Mouse (Mus musculus) CH12.LX (cell line): ENCODE results near the gene Taf13. TPM values are rescaled to one million over a fixed set of nuclear protein-coding genes. Genes with fewer than 3 reads are reported as not detected.

Source experiments
- DNase-seq: peaks from one replicate; pipeline ENCODE4 v3.0.0-alpha.2; 2013; ENCODE audit errors: extremely low read depth
- H3K27ac ChIP-seq: 2 replicates; pipeline ENCODE4 v1.5.1; 2012; ENCODE audit warnings: low read depth, mild to moderate bottlenecking, control low read depth, moderate library complexity; ENCODE audit not compliant: insufficient read depth
- H3K27me3 ChIP-seq: replicated peaks from 2 replicates; pipeline ENCODE3; 2012; ENCODE audit warnings: inconsistent platforms
- H3K36me3 ChIP-seq, 2 experiments: replicated peaks in 1 of 2; 2 replicates each; pipeline versions ENCODE3 to v1.6.1; 2012; ENCODE audit warnings: inconsistent platforms in 1 of 2, low read length in 1 of 2, mild to moderate bottlenecking in 1 of 2, mixed read lengths in 1 of 2, moderate library complexity in 1 of 2; ENCODE audit not compliant: control insufficient read depth in 1 of 2, insufficient read depth in 1 of 2
- H3K4me1 ChIP-seq, 2 experiments: 2 replicates each; pipeline ENCODE4 v1.6.1; 2012; ENCODE audit warnings: inconsistent platforms in 1 of 2, moderate library complexity in 1 of 2; ENCODE audit not compliant: insufficient read depth in 2 of 2, control insufficient read depth in 1 of 2
- H3K4me2 ChIP-seq: 2 replicates; pipeline ENCODE4 v1.6.1; 2012; ENCODE audit warnings: low read depth, mild to moderate bottlenecking, control low read depth; ENCODE audit not compliant: poor library complexity, insufficient read depth, severe bottlenecking
- H3K4me3 ChIP-seq, 3 experiments: fragments of 150-350 bp in 1 of 3; sonication (generic) in 1 of 3; replicated peaks in 1 of 3; 2 replicates each; pipeline versions ENCODE3 to v1.5.1; 2011 to 2012; ENCODE audit warnings: low read depth in 2 of 3, low read length in 2 of 3, mild to moderate bottlenecking in 2 of 3, moderate library complexity in 2 of 3, control low read depth in 1 of 3, improper control_type of control experiment in 1 of 3, inconsistent platforms in 1 of 3, mixed read lengths in 1 of 3; ENCODE audit not compliant: poor library complexity in 1 of 3
- H3K79me2 ChIP-seq: replicated peaks from 2 replicates; pipeline ENCODE4 v1.6.1; 2012; ENCODE audit warnings: mild to moderate bottlenecking, moderate library complexity; ENCODE audit not compliant: control insufficient read depth, poor library complexity, insufficient read depth, severe bottlenecking; ENCODE audit errors: extremely low read depth
- H3K9ac ChIP-seq: 2 replicates; pipeline ENCODE4 v1.6.1; 2012; ENCODE audit warnings: low read depth, mild to moderate bottlenecking, control low read depth, moderate library complexity; ENCODE audit not compliant: insufficient read depth
- H3K9me3 ChIP-seq: replicated peaks from 2 replicates; pipeline ENCODE3; 2012; ENCODE audit warnings: low read length, inconsistent platforms, mixed read lengths
- BHLHE40 ChIP-seq: IDR thresholded peaks from 2 replicates; pipeline ENCODE4 v1.6.1; 2011; ENCODE audit warnings: mild to moderate bottlenecking, low read depth, low read length, improper control_type of control experiment
- CHD1 ChIP-seq: IDR thresholded peaks from 2 replicates; pipeline ENCODE4 v1.6.1; 2012; ENCODE audit warnings: low read depth, low read length, improper control_type of control experiment, inconsistent platforms
- CHD2 ChIP-seq: IDR thresholded peaks from 2 replicates; pipeline ENCODE4 v1.6.1; 2011; ENCODE audit warnings: low read length, improper control_type of control experiment
- CTCF ChIP-seq, 2 experiments: IDR thresholded peaks in 1 of 2; conservative IDR thresholded peaks in 1 of 2; 2 replicates each; pipeline ENCODE4 v1.5.1; 2011 to 2012; ENCODE audit warnings: low read depth in 2 of 2, low read length in 2 of 2, improper control_type of control experiment in 1 of 2, inconsistent platforms in 1 of 2, mild to moderate bottlenecking in 1 of 2, moderate library complexity in 1 of 2
- E2F4 ChIP-seq: IDR thresholded peaks from 2 replicates; pipeline ENCODE4 v1.6.1; 2011; ENCODE audit warnings: low read depth, low read length, improper control_type of control experiment; ENCODE audit not compliant: insufficient replicate concordance
- ELF1 ChIP-seq: IDR thresholded peaks from 2 replicates; pipeline ENCODE4 v1.6.1; 2014; ENCODE audit warnings: low read depth, mild to moderate bottlenecking, inconsistent platforms, low read length, improper control_type of control experiment
- EP300 ChIP-seq: IDR thresholded peaks from 2 replicates; pipeline ENCODE4 v1.6.1; 2011; ENCODE audit warnings: low read length, improper control_type of control experiment
- ETS1 ChIP-seq: conservative IDR thresholded peaks from 2 replicates; pipeline ENCODE4 v1.6.1; 2012; ENCODE audit warnings: low read depth, mild to moderate bottlenecking, inconsistent platforms, low read length, improper control_type of control experiment, moderate library complexity
- GABPA ChIP-seq: IDR thresholded peaks from 2 replicates; pipeline ENCODE4 v1.6.1; 2012; ENCODE audit warnings: low read depth, low read length, improper control_type of control experiment, inconsistent platforms; ENCODE audit not compliant: insufficient replicate concordance
- HCFC1 ChIP-seq: IDR thresholded peaks from 2 replicates; pipeline ENCODE4 v1.6.1; 2012; ENCODE audit warnings: low read depth, mild to moderate bottlenecking, inconsistent platforms, low read length, improper control_type of control experiment
- IRF4 ChIP-seq: IDR thresholded peaks from 2 replicates; pipeline ENCODE4 v1.6.1; 2014; ENCODE audit warnings: low read depth, mild to moderate bottlenecking, inconsistent platforms, low read length, improper control_type of control experiment
- JUN ChIP-seq: IDR thresholded peaks from 2 replicates; pipeline ENCODE4 v1.6.1; 2011; ENCODE audit warnings: low read depth, mild to moderate bottlenecking, low read length, improper control_type of control experiment, moderate library complexity; ENCODE audit not compliant: insufficient read depth
- JUND ChIP-seq: conservative IDR thresholded peaks from 2 replicates; pipeline ENCODE4 v1.6.1; 2011; ENCODE audit warnings: low read depth, low read length, improper control_type of control experiment
- KAT2A ChIP-seq: IDR thresholded peaks from 2 replicates; pipeline ENCODE4 v1.6.1; 2012; ENCODE audit warnings: low read length, improper control_type of control experiment, inconsistent platforms; ENCODE audit not compliant: insufficient replicate concordance
- MAFK ChIP-seq: IDR thresholded peaks from 2 replicates; pipeline ENCODE4 v1.6.1; 2011; ENCODE audit warnings: low read length, improper control_type of control experiment; ENCODE audit not compliant: insufficient replicate concordance
- MAX ChIP-seq: IDR thresholded peaks from 2 replicates; pipeline ENCODE4 v1.6.1; 2011; ENCODE audit warnings: low read length, improper control_type of control experiment
- MAZ ChIP-seq: IDR thresholded peaks from 2 replicates; pipeline ENCODE4 v1.6.1; 2012; ENCODE audit warnings: low read depth, mild to moderate bottlenecking, inconsistent platforms, low read length, improper control_type of control experiment, moderate library complexity
- MEF2A ChIP-seq: IDR thresholded peaks from 2 replicates; pipeline ENCODE4 v1.6.1; 2014; ENCODE audit warnings: low read depth, mild to moderate bottlenecking, inconsistent platforms, low read length, improper control_type of control experiment, borderline replicate concordance
- MXI1 ChIP-seq: IDR thresholded peaks from 2 replicates; pipeline ENCODE4 v1.6.1; 2011; ENCODE audit warnings: mild to moderate bottlenecking, low read depth, low read length, improper control_type of control experiment
- MYC ChIP-seq: IDR thresholded peaks from 2 replicates; pipeline ENCODE4 v1.6.1; 2011; ENCODE audit warnings: low read depth, mild to moderate bottlenecking, improper control_type of control experiment, low read length
- NELFE ChIP-seq: IDR thresholded peaks from 2 replicates; pipeline ENCODE4 v1.6.1; 2011; ENCODE audit warnings: low read depth, low read length, improper control_type of control experiment
- NRF1 ChIP-seq: IDR thresholded peaks from 2 replicates; pipeline ENCODE4 v1.6.1; 2014; ENCODE audit warnings: low read depth, mild to moderate bottlenecking, inconsistent platforms, low read length, improper control_type of control experiment, moderate library complexity
- PAX5 ChIP-seq: IDR thresholded peaks from 2 replicates; pipeline ENCODE4 v1.6.1; 2012; ENCODE audit warnings: low read length, inconsistent platforms, mixed read lengths
- POLR2A ChIP-seq: IDR thresholded peaks from 2 replicates; pipeline ENCODE4 v1.6.1; 2011; ENCODE audit warnings: low read depth, mild to moderate bottlenecking, improper control_type of control experiment, low read length
- POLR2AphosphoS2 ChIP-seq: IDR thresholded peaks from 2 replicates; pipeline ENCODE4 v1.6.1; 2011; ENCODE audit warnings: low read depth, low read length, improper control_type of control experiment
- RAD21 ChIP-seq: IDR thresholded peaks from 2 replicates; pipeline ENCODE4 v1.6.1; 2011; ENCODE audit warnings: low read depth, mild to moderate bottlenecking, low read length, improper control_type of control experiment, moderate library complexity
- RCOR1 ChIP-seq: conservative IDR thresholded peaks from 2 replicates; pipeline ENCODE4 v1.6.1; 2012; ENCODE audit warnings: low read depth, mild to moderate bottlenecking, inconsistent platforms, low read length, improper control_type of control experiment
- SIN3A ChIP-seq: IDR thresholded peaks from 2 replicates; pipeline ENCODE4 v1.6.1; 2012; ENCODE audit warnings: low read length, improper control_type of control experiment, inconsistent platforms
- SMC3 ChIP-seq: IDR thresholded peaks from 2 replicates; pipeline ENCODE4 v1.6.1; 2011; ENCODE audit warnings: low read depth, low read length, improper control_type of control experiment
- TBP ChIP-seq: conservative IDR thresholded peaks from 2 replicates; pipeline ENCODE4 v1.6.1; 2011; ENCODE audit warnings: low read depth, low read length, improper control_type of control experiment
- TCF12 ChIP-seq: IDR thresholded peaks from 2 replicates; pipeline ENCODE4 v1.6.1; 2014; ENCODE audit warnings: low read depth, mild to moderate bottlenecking, inconsistent platforms, low read length, improper control_type of control experiment
- UBTF ChIP-seq: IDR thresholded peaks from 2 replicates; pipeline ENCODE4 v1.6.1; 2012; ENCODE audit warnings: low read depth, mild to moderate bottlenecking, inconsistent platforms, low read length, improper control_type of control experiment, moderate library complexity
- USF1 ChIP-seq: IDR thresholded peaks from 2 replicates; pipeline ENCODE4 v1.6.1; 2014; ENCODE audit warnings: low read depth, mild to moderate bottlenecking, inconsistent platforms, low read length, improper control_type of control experiment
- USF2 ChIP-seq: conservative IDR thresholded peaks from 2 replicates; pipeline ENCODE4 v1.6.1; 2011; ENCODE audit warnings: low read depth, low read length, improper control_type of control experiment
- ZC3H11A ChIP-seq: IDR thresholded peaks from 2 replicates; pipeline ENCODE4 v1.6.1; 2012; ENCODE audit warnings: low read depth, mild to moderate bottlenecking, inconsistent platforms, low read length, improper control_type of control experiment
- ZKSCAN1 ChIP-seq: IDR thresholded peaks from 2 replicates; pipeline ENCODE4 v1.6.1; 2012; ENCODE audit warnings: low read depth, inconsistent platforms, low read length, improper control_type of control experiment, borderline replicate concordance
- ZMIZ1 ChIP-seq: IDR thresholded peaks from 2 replicates; pipeline ENCODE4 v1.6.1; 2012; ENCODE audit warnings: low read depth, mild to moderate bottlenecking, inconsistent platforms, low read length, improper control_type of control experiment
- ZNF384 ChIP-seq: IDR thresholded peaks from 2 replicates; pipeline ENCODE4 v1.6.1; 2012; ENCODE audit warnings: low read depth, low read length, improper control_type of control experiment, inconsistent platforms
- dilution Hi-C: fragments of 300-500 bp; cut with MboI; formaldehyde crosslinking; loops from 2 replicates; pipeline ENCODE4 v1.14.3; 2020; ENCODE audit warnings: low sequenced_read_pairs; ENCODE audit not compliant: extremely low pct_unique_long_range_greater_than_20kb, extremely low pct_ligation_motif_present
- in situ Hi-C: fragments of 300-500 bp; cut with MboI; formaldehyde crosslinking; loops from 3 replicates; pipeline ENCODE4 v1.14.3; 2019; ENCODE audit warnings: low sequenced_read_pairs, low pct_ligation_motif_present, low pct_unique_long_range_greater_than_20kb, mixed read lengths
- polyA plus RNA-seq: library from polyadenylated mRNA; unstranded; fragments of >175 nt; gene quantifications from 2 replicates; pipeline ENCODE4 v1.2.1, GENCODE M21; 2012; ENCODE audit warnings: low read depth; ENCODE audit not compliant: insufficient read length
- total RNA-seq, 2 experiments: library from RNA; depleted of rRNA; stranded (reverse); fragments of 300-350 nt in 1 of 2; fragments of >200 nt in 1 of 2; gene quantifications; 2 replicates each; pipeline ENCODE4 v1.2.3; 2012 to 2014

Taf13 gene
- total and polyA plus RNA-seq, 3 experiments, result 10.0 to 20.9 (median 12.0) TPM

GRCm38 (mm10) chr3:108537303-108537702 lies 34.2 kb upstream of the Taf13 start:
- peaks cover 41% of the 10 kb centered on the region for H3K27me3 ChIP-seq
- no peaks in the 10 kb centered on the region for H3K36me3 ChIP-seq
- peaks cover 0 to 24% of the 10 kb centered on the region in 2 experiments; a peak in 2 of 4 replicates for H3K4me1 ChIP-seq
- no peak for TF ChIP-seq USF1
- TF ChIP-seq ZKSCAN1, result no peak
- TF ChIP-seq EP300, result no peak
- TF ChIP-seq MEF2A, result no peak
- no peak for TF ChIP-seq BHLHE40
- no peak for TF ChIP-seq RCOR1
- no peak for TF ChIP-seq MAZ
- TF ChIP-seq ELF1, result no peak
- no peak for TF ChIP-seq POLR2A
- peak; percentile 1; the same call in 1 of the 2 replicates for TF ChIP-seq JUN
- TF ChIP-seq E2F4, result no peak
- TF ChIP-seq CHD2, result no peak
- TF ChIP-seq CTCF (conservative IDR thresholded peaks at IDR 0.05 in 1 of 2, IDR thresholded peaks at IDR 0.05 in 1 of 2; ENCODE audit: low read depth in 2 of 2, low read length in 2 of 2), result peak; percentile 78 to 82
- peak; percentile 33; the same call in 1 of the 2 replicates for TF ChIP-seq MAX
- peak; percentile 87; the same call in 1 of the 2 replicates for TF ChIP-seq MXI1
- no peak for TF ChIP-seq ZMIZ1
- TF ChIP-seq KAT2A, result no peak
- no peak for TF ChIP-seq ZC3H11A
- TF ChIP-seq UBTF, result no peak
- TF ChIP-seq MAFK, result no peak
- TF ChIP-seq SMC3, result peak; percentile 75
- no peak for TF ChIP-seq MYC
- no peak for TF ChIP-seq NELFE
- no peak for TF ChIP-seq GABPA
- TF ChIP-seq IRF4, result peak; percentile 44; the same call in 1 of the 2 replicates
- TF ChIP-seq NRF1, result no peak
- no peak for TF ChIP-seq CHD1
- no peak for TF ChIP-seq PAX5
- TF ChIP-seq SIN3A, result peak; percentile 68; the same call in 1 of the 2 replicates
- TF ChIP-seq ETS1, result no peak
- TF ChIP-seq USF2, result no peak
- no peak for TF ChIP-seq TCF12
- no peak; the same call in 1 of the 2 replicates for TF ChIP-seq HCFC1
- TF ChIP-seq TBP, result no peak
- no peak for TF ChIP-seq ZNF384
- no peak for TF ChIP-seq POLR2AphosphoS2
- TF ChIP-seq RAD21, result peak; percentile 45
- no peak for TF ChIP-seq JUND
- no peaks in the 10 kb centered on the region for H3K79me2 ChIP-seq
- H3K27ac ChIP-seq, result no peak overlapping the region
- DNase-seq, result peak; percentile 96
- H3K4me2 ChIP-seq, result peak overlapping the region; percentile 95
- peak overlapping the region; percentile 68 for H3K9ac ChIP-seq
- H3K4me3 ChIP-seq, result peak overlapping the region; percentile 17 to 41 (median 25)
- H3K9me3 ChIP-seq, result no peaks in the 10 kb centered on the region
- in situ Hi-C loops (no loop called here), dilution Hi-C loops (no loop called here)
